Mouse (Mus musculus) forebrain, embryonic 16.5 days (tissue): ENCODE measurements at regions not wholly inside any gene's neighbourhood (a gene's known extent, or its start where the extent isn't known, plus 50 kb on each side); places are given as distances from the start of the nearest gene placed in this dataset.

ENCODE experiments used
- ATAC-seq: fragments of 200-750 bp; cut with Nextera tagmentation; 2 replicates; pipeline ENCODE4 v1.8.0; 2017; ENCODE audit warnings: mild to moderate bottlenecking, moderate library complexity
- H3K27ac ChIP-seq: fragments of 300-500 bp; sonication (generic); 2 replicates; pipeline ENCODE4 v1.5.1; 2014; ENCODE audit warnings: low read length, control low read depth
- H3K27me3 ChIP-seq: fragments of 300-500 bp; sonication (generic); replicated peaks from 2 replicates; pipeline ENCODE4 v1.6.1; 2014; ENCODE audit warnings: low read length; ENCODE audit not compliant: control insufficient read depth, insufficient read depth
- H3K36me3 ChIP-seq: fragments of 300-500 bp; sonication (generic); 2 replicates; pipeline ENCODE4 v1.6.1; 2014; ENCODE audit not compliant: control insufficient read depth, insufficient read depth
- H3K4me1 ChIP-seq: fragments of 300-500 bp; sonication (generic); replicated peaks from 2 replicates; pipeline ENCODE4 v1.6.1; 2014; ENCODE audit warnings: low read length; ENCODE audit not compliant: control insufficient read depth, insufficient read depth
- H3K4me2 ChIP-seq: fragments of 300-500 bp; sonication (generic); 2 replicates; pipeline ENCODE4 v1.6.1; 2014; ENCODE audit warnings: mild to moderate bottlenecking, low read length, control low read depth
- H3K4me3 ChIP-seq: fragments of 300-500 bp; sonication (generic); replicated peaks from 2 replicates; pipeline ENCODE4 v1.5.1; 2014; ENCODE audit warnings: mild to moderate bottlenecking, low read length, control low read depth
- H3K9ac ChIP-seq: fragments of 300-500 bp; sonication (generic); replicated peaks from 2 replicates; pipeline ENCODE4 v1.6.1; 2014; ENCODE audit warnings: low read depth, low read length, control low read depth
- H3K9me3 ChIP-seq: fragments of 300-500 bp; sonication (generic); 2 replicates; pipeline ENCODE4 v1.6.1; 2016; ENCODE audit warnings: low read length; ENCODE audit not compliant: control insufficient read depth
- WGBS: fragments of 180-500 bp; shearing (Covaris S2); extraction: QIAGEN DNeasy Blood & Tissue Kit; methylation state at CpG from one replicate; pipeline ENCODE4 v1.1.7; 2014; 5-methylcytosine and 5-hydroxymethylcytosine counted together

DNA sequence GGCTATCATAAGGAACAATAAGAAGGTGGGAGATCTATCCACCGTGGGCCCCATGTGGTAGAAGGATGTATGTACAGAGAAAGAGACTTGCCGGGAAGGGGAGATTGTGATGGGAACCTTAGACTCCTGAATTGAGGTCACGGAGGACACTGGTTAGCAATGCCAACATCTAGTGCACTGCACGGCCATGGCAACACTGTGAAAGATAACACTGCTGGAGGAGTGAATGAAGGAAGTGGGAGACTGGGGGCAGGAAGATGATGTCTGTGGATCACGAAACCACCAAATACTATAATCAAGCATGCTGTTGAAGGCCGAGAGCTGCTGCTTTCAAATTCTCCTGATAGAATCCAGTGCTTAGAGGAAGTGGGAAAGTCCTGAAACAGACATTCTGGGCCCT is 78.7 kb upstream of the Armc2 start:
- Histone ChIP-seq H3K36me3 (no peaks in the 10 kb centered on the region), H3K4me3 (no peak overlapping the region), H3K9ac (no peak overlapping the region), H3K9me3 (no peaks in the 10 kb centered on the region), H3K27me3 (no peaks in the 10 kb centered on the region), H3K4me2 (no peak overlapping the region), H3K4me1 (no peaks in the 10 kb centered on the region; the same call in 1 of the 2 replicates), H3K27ac (no peak overlapping the region)
- ATAC-seq, result no peak
- WGBS, result 92% methylated on average over 6 of the region's 6 CpGs

DNA sequence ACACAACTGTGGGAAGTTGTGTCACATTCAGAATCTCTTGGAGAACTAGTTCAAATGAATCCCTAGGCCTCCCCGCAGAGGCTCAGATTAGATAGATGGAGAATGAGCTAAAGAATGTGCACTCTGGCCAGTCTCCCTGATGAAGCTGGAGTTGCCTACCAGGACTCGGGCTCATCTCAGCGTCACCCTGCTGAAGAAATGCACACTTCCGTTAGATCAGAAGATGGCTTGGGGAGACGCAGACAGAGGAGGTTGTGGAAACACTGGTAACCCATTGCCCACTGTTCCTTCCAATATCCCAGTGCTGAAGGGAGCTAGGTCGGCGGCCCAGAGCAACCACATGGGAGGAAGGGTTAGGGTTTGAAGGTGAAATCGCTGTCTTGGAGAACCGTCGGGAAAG is 77.7 kb upstream of the Armc2 start:
- 96% methylated on average over 10 of the region's 10 CpGs for WGBS
- no peak overlapping the region for H3K9ac ChIP-seq
- no peak overlapping the region for H3K4me2 ChIP-seq
- no peak overlapping the region for H3K27ac ChIP-seq
- H3K36me3 ChIP-seq, result no peaks in the 10 kb centered on the region
- no peaks in the 10 kb centered on the region for H3K27me3 ChIP-seq
- no peaks in the 10 kb centered on the region for H3K9me3 ChIP-seq
- H3K4me1 ChIP-seq, result no peaks in the 10 kb centered on the region; the same call in 1 of the 2 replicates
- H3K4me3 ChIP-seq, result no peak overlapping the region
- no peak for ATAC-seq

DNA sequence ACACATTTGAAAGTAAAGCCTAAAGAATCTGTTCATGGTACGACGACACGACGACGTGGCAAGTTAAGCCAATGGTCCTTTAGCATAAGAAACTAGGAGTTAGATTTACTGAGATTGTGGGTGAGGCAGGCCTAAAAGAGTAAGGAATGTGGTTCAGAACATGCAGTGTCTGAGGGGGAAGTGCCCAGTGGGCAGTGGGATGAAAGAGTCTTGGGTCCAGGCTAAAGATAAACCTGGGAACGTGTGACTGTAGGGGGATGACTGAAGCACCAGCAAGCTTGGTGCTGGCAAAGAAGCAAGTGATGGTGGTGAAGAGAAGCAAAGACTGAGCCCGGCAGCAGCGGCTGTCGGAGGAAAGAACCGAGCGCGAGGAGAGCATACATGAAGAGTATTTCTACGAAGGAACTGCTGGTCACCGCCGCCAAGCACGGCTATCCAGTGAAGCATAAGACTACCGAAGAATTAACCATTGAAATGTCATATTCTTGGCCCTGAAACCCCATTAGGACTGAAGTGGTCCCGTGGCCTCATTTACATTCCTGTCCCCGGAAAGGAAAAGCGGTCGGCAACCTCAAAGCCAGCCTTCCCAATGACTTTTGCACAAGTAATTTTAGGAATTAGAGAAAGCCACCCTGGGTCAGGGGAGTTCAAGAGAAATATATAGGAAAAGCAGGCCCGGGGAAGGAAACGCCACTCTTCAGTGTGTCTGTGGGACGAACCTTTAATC is 76.2 kb upstream of the Armc2 start:
- Histone ChIP-seq H3K36me3 (no peaks in the 10 kb centered on the region), H3K4me3 (no peak overlapping the region), H3K4me2 (no peak overlapping the region), H3K4me1 (peaks cover 4% of the 10 kb centered on the region), H3K9me3 (no peaks in the 10 kb centered on the region), H3K27ac (no peak overlapping the region), H3K9ac (no peak overlapping the region), H3K27me3 (no peaks in the 10 kb centered on the region)
- ATAC-seq, result no peak
- 70% methylated on average over 24 of the region's 24 CpGs for WGBS

DNA sequence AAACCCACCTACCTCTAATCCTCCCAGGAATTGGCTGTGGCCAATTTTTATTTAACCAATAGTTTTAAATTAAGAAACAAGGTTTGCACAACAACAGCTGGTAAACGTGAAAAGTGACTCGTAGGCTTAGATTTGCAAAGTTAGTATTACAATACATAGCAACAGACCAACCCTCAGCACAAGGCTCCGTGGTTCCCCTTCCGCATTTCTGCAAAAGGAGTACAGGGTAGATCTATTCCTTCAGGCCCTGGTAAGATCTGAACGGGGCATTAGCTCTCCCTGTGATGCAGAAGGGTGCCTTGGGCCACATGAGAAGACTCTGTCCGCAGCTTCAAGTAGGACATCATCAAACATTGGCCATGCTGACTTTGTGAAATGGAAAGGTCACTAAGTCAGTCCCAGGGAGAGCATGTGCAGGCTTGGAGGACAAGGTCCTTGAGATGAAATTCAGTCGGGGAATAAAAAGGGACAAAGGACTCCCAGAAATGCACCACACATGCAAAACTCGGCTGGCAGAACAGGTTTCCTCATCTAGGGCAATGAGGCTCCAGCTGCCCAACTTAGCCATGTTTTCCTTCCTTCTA is 75.0 kb upstream of the Armc2 start:
- no peak overlapping the region for H3K27ac ChIP-seq

DNA sequence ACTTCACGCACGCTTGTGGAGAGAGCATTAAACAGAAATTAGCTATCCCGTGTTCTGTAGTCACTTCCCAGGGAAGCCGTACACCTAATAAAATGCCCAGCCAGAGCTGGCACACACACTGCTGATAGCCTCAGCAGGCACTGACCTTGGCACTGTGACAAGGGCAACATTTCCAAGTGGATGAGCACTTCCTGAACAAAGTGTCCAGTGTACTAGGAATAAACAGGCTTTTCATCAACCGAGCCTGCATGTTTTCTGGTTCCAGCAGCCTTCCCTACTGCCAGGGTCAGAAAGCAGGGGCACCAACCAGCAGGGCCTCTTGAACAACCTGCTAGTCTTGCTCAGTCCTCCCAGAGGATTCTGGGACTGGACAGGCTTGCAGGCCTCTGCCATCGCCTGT is 74.3 kb upstream of the Armc2 start:
- Histone ChIP-seq H3K9ac (no peak overlapping the region), H3K36me3 (no peaks in the 10 kb centered on the region), H3K9me3 (no peaks in the 10 kb centered on the region), H3K4me1 (peaks cover 7% of the 10 kb centered on the region), H3K27ac (no peak overlapping the region), H3K4me3 (no peak overlapping the region), H3K4me2 (no peak overlapping the region), H3K27me3 (no peaks in the 10 kb centered on the region)
- ATAC-seq, result no peak
- WGBS, result 48% methylated on average over 6 of the region's 6 CpGs

More for the DNA sequence above, 75.0 kb upstream of the Armc2 start:
- H3K9me3 ChIP-seq, result no peaks in the 10 kb centered on the region
- no peaks in the 10 kb centered on the region for H3K27me3 ChIP-seq
- H3K4me1 ChIP-seq, result peaks cover 7% of the 10 kb centered on the region
- no peaks in the 10 kb centered on the region for H3K36me3 ChIP-seq
- no peak overlapping the region for H3K4me2 ChIP-seq
- ATAC-seq, result no peak
- WGBS, result 88% methylated on average over 8 of the region's 8 CpGs
- H3K4me3 ChIP-seq, result no peak overlapping the region
- no peak overlapping the region for H3K9ac ChIP-seq

DNA sequence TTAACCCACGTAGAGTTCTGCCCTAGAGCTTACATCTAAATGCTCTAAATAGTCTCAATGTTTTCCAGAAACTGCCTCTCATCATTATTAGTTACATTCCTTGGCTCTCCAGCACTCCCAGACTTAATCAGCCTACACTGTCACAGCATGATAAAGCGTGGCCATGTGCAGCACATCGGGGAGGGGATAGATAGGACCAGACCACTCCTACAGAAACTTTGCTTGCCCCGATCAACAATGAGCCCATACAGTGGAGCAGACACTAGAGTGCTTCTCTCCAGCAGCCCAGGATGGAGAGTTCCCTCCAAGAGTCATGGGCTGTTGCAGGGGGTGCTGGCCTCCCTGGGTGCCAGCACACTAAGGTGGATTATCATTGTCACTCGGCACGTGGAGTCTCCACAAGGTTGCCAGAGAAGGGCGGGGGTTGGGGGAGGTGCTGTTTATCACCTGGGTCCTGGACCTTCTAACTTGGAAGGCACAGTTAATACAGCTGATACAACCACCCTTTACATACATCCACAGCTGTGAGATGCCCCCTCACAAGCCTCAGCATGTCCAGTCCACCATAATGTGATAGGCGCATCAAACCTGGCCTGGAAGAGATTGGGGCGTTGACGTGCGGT is 73.4 kb upstream of the Armc2 start:
- H3K27me3 ChIP-seq, result no peaks in the 10 kb centered on the region
- H3K4me2 ChIP-seq, result no peak overlapping the region
- no peak overlapping the region for H3K27ac ChIP-seq
- no peak overlapping the region for H3K4me3 ChIP-seq
- ATAC-seq, result no peak
- no peaks in the 10 kb centered on the region for H3K36me3 ChIP-seq
- H3K9me3 ChIP-seq, result no peaks in the 10 kb centered on the region
- H3K4me1 ChIP-seq, result peaks cover 7% of the 10 kb centered on the region
- no peak overlapping the region for H3K9ac ChIP-seq
- 83% methylated on average over 11 of the region's 11 CpGs for WGBS

DNA sequence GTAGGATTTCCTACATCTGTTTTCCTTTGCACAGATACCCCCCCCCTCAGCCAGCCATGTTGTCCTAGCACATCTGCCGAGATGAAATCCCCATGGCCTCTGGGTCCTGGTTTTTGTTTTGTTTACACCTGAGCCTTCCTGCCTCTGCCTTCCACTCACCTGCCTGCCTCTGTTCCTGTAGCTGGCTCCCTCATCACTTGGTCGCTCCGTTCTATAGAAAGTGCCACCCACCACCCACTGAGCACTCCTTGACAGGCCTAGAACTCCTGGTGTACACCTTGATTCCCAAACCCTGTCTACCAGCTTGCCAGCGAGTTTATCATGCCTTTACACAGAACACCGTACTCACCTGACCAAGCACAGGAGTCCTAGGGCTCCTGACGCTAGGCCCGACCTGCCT is 72.6 kb upstream of the Armc2 start:
- Histone ChIP-seq H3K9me3 (no peaks in the 10 kb centered on the region), H3K4me1 (peaks cover 7% of the 10 kb centered on the region), H3K4me3 (no peak overlapping the region), H3K27ac (no peak overlapping the region), H3K27me3 (no peaks in the 10 kb centered on the region), H3K36me3 (no peaks in the 10 kb centered on the region), H3K4me2 (no peak overlapping the region), H3K9ac (no peak overlapping the region)
- WGBS, result 95% methylated on average over 7 of the region's 7 CpGs
- ATAC-seq, result no peak

DNA sequence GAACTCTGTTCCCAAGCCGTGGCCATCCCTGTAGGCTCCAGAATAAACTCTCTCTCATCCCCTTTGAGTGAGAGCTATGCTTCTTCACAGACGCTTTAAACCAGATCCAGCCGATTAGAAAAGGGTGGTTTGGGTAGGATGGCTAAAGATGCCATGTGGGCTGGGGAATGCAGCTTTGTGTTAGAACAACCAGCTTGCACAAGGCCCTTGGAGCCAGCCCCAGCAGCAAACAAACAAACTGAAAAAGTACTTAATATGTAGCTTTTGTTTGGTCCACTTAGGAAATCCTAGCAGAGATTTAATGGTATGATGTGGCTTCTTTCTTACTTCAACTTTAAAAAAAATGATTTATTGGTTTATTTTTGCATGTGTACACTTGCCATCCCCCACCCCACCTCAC is 71.9 kb upstream of the Armc2 start:
- Histone ChIP-seq H3K4me2 (no peak overlapping the region), H3K4me1 (peaks cover 7% of the 10 kb centered on the region), H3K9ac (no peak overlapping the region), H3K4me3 (no peak overlapping the region), H3K36me3 (no peaks in the 10 kb centered on the region), H3K27ac (no peak overlapping the region), H3K9me3 (no peaks in the 10 kb centered on the region), H3K27me3 (no peaks in the 10 kb centered on the region)
- no peak for ATAC-seq
- 27% methylated on average over 3 of the region's 3 CpGs for WGBS

DNA sequence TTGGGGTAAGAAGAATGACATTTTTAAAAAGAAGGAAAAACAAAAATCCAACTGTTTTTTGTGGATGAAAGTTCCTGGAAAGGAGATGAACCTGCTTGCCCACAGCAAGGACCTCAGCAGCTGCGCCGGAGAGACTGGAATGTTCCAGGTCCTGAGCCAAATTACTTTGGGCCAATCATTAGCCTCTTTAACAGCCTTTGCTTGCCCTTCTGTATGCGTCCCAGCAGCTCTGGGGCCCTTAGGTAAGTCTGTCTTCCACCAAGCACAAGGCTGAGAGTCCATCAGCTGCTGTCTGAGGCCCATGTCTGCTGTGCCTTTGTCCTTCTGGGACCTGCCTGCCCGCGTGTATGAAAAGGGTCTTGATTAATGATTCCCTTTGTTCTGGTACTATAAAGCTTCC is 71.4 kb upstream of the Armc2 start:
- Histone ChIP-seq H3K27ac (no peak overlapping the region), H3K9me3 (no peaks in the 10 kb centered on the region), H3K4me3 (no peak overlapping the region), H3K36me3 (no peaks in the 10 kb centered on the region), H3K4me2 (no peak overlapping the region), H3K4me1 (peaks cover 7% of the 10 kb centered on the region), H3K9ac (no peak overlapping the region), H3K27me3 (no peaks in the 10 kb centered on the region)
- 19% methylated on average over 5 of the region's 5 CpGs for WGBS
- no peak for ATAC-seq
